Mouse (Mus musculus) thymus, adult 2 months (tissue): ENCODE results near the gene Antxr1. TPM values are rescaled to one million over a fixed set of nuclear protein-coding genes. Genes with fewer than 3 reads are reported as not detected.
A peak's percentile ranks its signal among the peaks of the same experiment; 100 is the strongest.

ENCODE experiments used
- DNase-seq: peaks from one replicate; pipeline ENCODE4 v3.0.0; 2021
- H3K27ac ChIP-seq: fragments of 200-500 bp; 2 replicates; pipeline ENCODE4 v1.5.1; 2012; ENCODE audit warnings: low read length, control low read depth; ENCODE audit not compliant: control insufficient read depth, insufficient read depth
- H3K27me3 ChIP-seq: fragments of 200-500 bp; 2 replicates; pipeline ENCODE4 v1.6.1; 2012; ENCODE audit warnings: mild to moderate bottlenecking, low read length, moderate library complexity, mixed read lengths; ENCODE audit not compliant: control insufficient read depth, insufficient read depth
- H3K36me3 ChIP-seq: fragments of 200-500 bp; 2 replicates; pipeline ENCODE4 v1.6.1; 2012; ENCODE audit warnings: mild to moderate bottlenecking, low read length, moderate library complexity; ENCODE audit not compliant: control insufficient read depth, insufficient read depth
- H3K4me1 ChIP-seq: fragments of 200-500 bp; replicated peaks from 2 replicates; pipeline ENCODE4 v1.6.1; 2012; ENCODE audit warnings: low read length; ENCODE audit not compliant: control insufficient read depth, insufficient read depth
- H3K4me3 ChIP-seq: fragments of 200-500 bp; 2 replicates; pipeline ENCODE4 v1.5.1; 2012; ENCODE audit warnings: mild to moderate bottlenecking, low read length, control low read depth, moderate library complexity; ENCODE audit not compliant: control insufficient read depth, insufficient read depth
- CTCF ChIP-seq: fragments of 200-500 bp; IDR thresholded peaks from 2 replicates; pipeline ENCODE4 v1.5.1; 2012; ENCODE audit warnings: mild to moderate bottlenecking, control low read depth, low read length, moderate library complexity, borderline replicate concordance; ENCODE audit not compliant: control insufficient read depth, poor library complexity, insufficient read depth; ENCODE audit errors: extremely low read depth
- POLR2A ChIP-seq: fragments of 200-500 bp; IDR thresholded peaks from 2 replicates; pipeline ENCODE4 v1.6.1; 2012; ENCODE audit warnings: mild to moderate bottlenecking, low read length, control low read depth, moderate library complexity; ENCODE audit not compliant: control insufficient read depth, poor library complexity, insufficient read depth; ENCODE audit errors: extremely low read depth
- WGBS: fragments of 180-500 bp; shearing (Covaris S2); methylation state at CpG from one replicate; pipeline ENCODE4 v1.1.7; 2018; 5-methylcytosine and 5-hydroxymethylcytosine counted together
- polyA plus RNA-seq: library from polyadenylated mRNA; depleted of rRNA; stranded (reverse); fragments of >200 nt; gene quantifications from 2 replicates; pipeline ENCODE4 v1.2.3, GENCODE M21; 2012; rRNA removed

Gene Antxr1
- 3.7 and 4.0 TPM in 2 replicates for polyA plus RNA-seq

- DNase-seq = peak; percentile 30
- Histone ChIP-seq H3K4me1 (peaks cover 5% of the 10 kb centered on the region), H3K4me3 (peak within 1 kb of the TSS; percentile 28), H3K27me3 (peaks cover 7% of the 10 kb centered on the region; the same call in 1 of the 2 replicates), H3K36me3 (no peaks in the 10 kb centered on the region), H3K27ac (no peak within 1 kb of the TSS)
- TF ChIP-seq POLR2A (no peak), CTCF (no peak)
- 1% methylated on average over 54 of the region's 54 CpGs for WGBS
Measured at GRCm38 (mm10) chr6:87335091-87335934, at the start of gene Antxr1. Antxr1 (minus strand) TSS chr6:87335821.

- H3K4me1 ChIP-seq = no peaks in the 10 kb centered on the region; the same call in 1 of the 2 replicates
- no peaks in the 10 kb centered on the region for H3K36me3 ChIP-seq
- TF ChIP-seq CTCF (no peak), POLR2A (no peak)
- no peak for DNase-seq
- 70% methylated on average over 6 of the region's 6 CpGs for WGBS
- no peaks in the 10 kb centered on the region for H3K27me3 ChIP-seq
- H3K4me3 ChIP-seq = no peak overlapping the region
- no peak overlapping the region for H3K27ac ChIP-seq
Measured at GRCm38 (mm10) chr6:87384761-87385160, 49.1 kb upstream of the Antxr1 start.

- TF ChIP-seq POLR2A = no peak
- no peak for TF ChIP-seq CTCF
- H3K36me3 ChIP-seq = no peaks in the 10 kb centered on the region
- no peaks in the 10 kb centered on the region; the same call in 1 of the 2 replicates for H3K4me1 ChIP-seq
- DNase-seq = no peak
- H3K27ac ChIP-seq = no peak overlapping the region
- no peak overlapping the region for H3K4me3 ChIP-seq
- 18% methylated on average over 24 of the region's 24 CpGs for WGBS
- no peaks in the 10 kb centered on the region for H3K27me3 ChIP-seq
Measured at GRCm38 (mm10) chr6:87383926-87384691, 48.5 kb upstream of the Antxr1 start.

- TF ChIP-seq POLR2A = no peak
- no peak for TF ChIP-seq CTCF
- no peak for DNase-seq
- Histone ChIP-seq H3K27ac (no peak within 1 kb of the TSS), H3K36me3 (no peaks in the 10 kb centered on the region), H3K4me1 (no peaks in the 10 kb centered on the region), H3K27me3 (no peaks in the 10 kb centered on the region), H3K4me3 (no peak within 1 kb of the TSS)
- WGBS = 94% methylated on average over 9 of the region's 9 CpGs
Measured at GRCm38 (mm10) chr6:87373057-87373456, 37.4 kb upstream of the Antxr1 start, which contains the start of gene Gkn2. Gkn2 (plus strand) TSS chr6:87373357.

GRCm38 (mm10) chr6:87369223-87369622 lies 33.6 kb upstream of the Antxr1 start:
- H3K36me3 ChIP-seq = no peaks in the 10 kb centered on the region
- DNase-seq = no peak
- H3K4me1 ChIP-seq = no peaks in the 10 kb centered on the region
- no peak overlapping the region for H3K27ac ChIP-seq
- 94% methylated on average over 5 of the region's 5 CpGs for WGBS
- no peaks in the 10 kb centered on the region for H3K27me3 ChIP-seq
- TF ChIP-seq CTCF = no peak
- TF ChIP-seq POLR2A = no peak
- H3K4me3 ChIP-seq = no peak overlapping the region

- TF ChIP-seq CTCF = no peak
- no peak for TF ChIP-seq POLR2A
- WGBS = 95% methylated on average over 5 of the region's 5 CpGs
- DNase-seq = no peak
Measured at GRCm38 (mm10) chr6:87354441-87354840, 18.8 kb upstream of the Antxr1 start.

More at GRCm38 (mm10) chr6:87354441-87354840, 18.8 kb upstream of the Antxr1 start:
- H3K4me1 ChIP-seq = no peaks in the 10 kb centered on the region
- H3K27me3 ChIP-seq = no peaks in the 10 kb centered on the region
- no peaks in the 10 kb centered on the region for H3K36me3 ChIP-seq
- no peak overlapping the region for H3K27ac ChIP-seq
- H3K4me3 ChIP-seq = no peak overlapping the region
